Mouse (Mus musculus) brain, embryonic 14.5 days (tissue): ENCODE measurements around the gene As3mt. TPM values are rescaled to one million over a fixed set of nuclear protein-coding genes. Genes with fewer than 3 reads are reported as not detected.
"Not testable (repeated sequence)": the region's sequence is repeated elsewhere in the genome, so short reads cannot be mapped to it uniquely, and the experiment has no call there.

ENCODE experiments used
- DNase-seq: peaks from one replicate; pipeline ENCODE4 v3.0.0-alpha.2; 2011; ENCODE audit warnings: low read depth
- CTCF ChIP-seq: fragments of 200-500 bp; IDR thresholded peaks from 2 replicates; pipeline ENCODE4 v1.5.1; 2012; ENCODE audit warnings: inconsistent platforms, mild to moderate bottlenecking, moderate library complexity, borderline replicate concordance; ENCODE audit not compliant: insufficient read depth, insufficient read length; ENCODE audit errors: extremely low read depth
- POLR2A ChIP-seq: fragments of 200-500 bp; IDR thresholded peaks from 2 replicates; pipeline ENCODE4 v1.6.1; 2012; ENCODE audit warnings: mild to moderate bottlenecking, inconsistent platforms, borderline replicate concordance; ENCODE audit not compliant: poor library complexity, insufficient read depth, insufficient read length, severe bottlenecking; ENCODE audit errors: extremely low read depth
- polyA plus RNA-seq: library from polyadenylated mRNA; depleted of rRNA; stranded (reverse); fragments of >200 nt; gene quantifications from 2 replicates; pipeline ENCODE4 v1.2.3, GENCODE M21; 2012; rRNA removed

As3mt gene
- polyA plus RNA-seq, 1 experiment, result 16.9 TPM

- no peak for DNase-seq
- TF ChIP-seq CTCF (no peak), POLR2A (no peak)
Measured at GRCm38 (mm10) chr19:46763932-46764762, 56.9 kb downstream of the As3mt start.

- no peak for TF ChIP-seq CTCF
- no peak for TF ChIP-seq POLR2A
- peak; percentile 55 for DNase-seq
Measured at GRCm38 (mm10) chr19:46764763-46765117, 57.5 kb downstream of the As3mt start.

DNA sequence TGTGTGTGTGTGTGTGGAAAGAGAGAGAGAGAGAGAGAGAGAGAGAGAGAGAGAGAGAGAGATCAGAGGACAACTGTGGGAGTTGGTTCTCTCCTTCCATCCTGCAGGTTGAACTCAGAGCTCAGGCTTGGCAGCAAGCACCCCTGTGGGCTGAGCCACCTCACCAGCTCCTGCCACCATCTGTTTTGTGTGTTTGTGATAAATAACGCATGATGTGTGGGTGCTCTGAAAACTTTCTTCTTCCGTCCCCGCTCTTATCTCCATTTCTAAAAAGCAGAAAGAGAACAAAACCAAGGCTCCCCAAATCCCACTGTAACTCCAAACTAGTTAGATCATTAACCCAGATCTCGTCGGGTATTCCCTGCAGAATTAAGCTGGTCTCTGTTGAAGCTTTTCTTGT lies 58.9 kb downstream of the As3mt start:
- DNase-seq, result no peak
- TF ChIP-seq CTCF (no peak), POLR2A (no peak)

- TF ChIP-seq POLR2A, result no peak
- no peak for TF ChIP-seq CTCF
- DNase-seq, result no peak
Measured at GRCm38 (mm10) chr19:46769759-46770158, 62.5 kb downstream of the As3mt start.

DNA sequence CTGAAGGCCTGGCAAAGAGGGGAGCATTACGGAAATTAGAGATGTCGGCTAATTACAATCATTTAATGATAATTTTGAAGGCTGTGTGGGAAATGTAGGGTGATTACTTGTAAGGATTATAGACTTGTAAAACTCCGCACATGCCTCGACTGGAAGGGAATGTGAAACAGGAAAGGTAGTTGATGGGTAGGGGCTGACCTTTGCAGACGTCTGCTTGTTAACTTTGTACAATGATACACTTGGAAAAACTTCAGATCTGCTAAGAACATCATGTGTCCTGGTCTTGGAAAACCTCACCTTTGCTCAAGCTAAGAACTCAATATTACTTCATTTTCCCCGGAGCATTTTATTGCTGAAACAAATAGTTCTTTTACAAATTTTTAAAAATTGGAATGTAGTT lies 64.5 kb downstream of the As3mt start:
- no peak for DNase-seq
- TF ChIP-seq POLR2A (no peak), CTCF (no peak)

- TF ChIP-seq CTCF (no peak), POLR2A (no peak)
- DNase-seq, result no peak
Measured at GRCm38 (mm10) chr19:46776391-46776790, 69.1 kb downstream of the As3mt start.

GRCm38 (mm10) chr19:46776850-46777249 lies 69.6 kb downstream of the As3mt start:
- no peak for TF ChIP-seq CTCF
- no peak for TF ChIP-seq POLR2A
- DNase-seq, result no peak

- DNase-seq, result no peak
- no peak for TF ChIP-seq CTCF
Measured at GRCm38 (mm10) chr19:46777928-46778680, 70.8 kb downstream of the As3mt start.

GRCm38 (mm10) chr19:46779130-46779529 lies 71.9 kb downstream of the As3mt start:
- not testable (repeated sequence) for DNase-seq

- no peak for DNase-seq
- no peak for TF ChIP-seq CTCF
- TF ChIP-seq POLR2A, result no peak
Measured at GRCm38 (mm10) chr19:46784038-46784437, 76.8 kb downstream of the As3mt start.

- no peak for DNase-seq
- TF ChIP-seq CTCF (no peak), POLR2A (no peak)
Measured at GRCm38 (mm10) chr19:46784502-46784901, 77.2 kb downstream of the As3mt start.

- TF ChIP-seq CTCF (no peak), POLR2A (no peak)
- no peak for DNase-seq
Measured at GRCm38 (mm10) chr19:46785633-46786032, 78.4 kb downstream of the As3mt start.

DNA sequence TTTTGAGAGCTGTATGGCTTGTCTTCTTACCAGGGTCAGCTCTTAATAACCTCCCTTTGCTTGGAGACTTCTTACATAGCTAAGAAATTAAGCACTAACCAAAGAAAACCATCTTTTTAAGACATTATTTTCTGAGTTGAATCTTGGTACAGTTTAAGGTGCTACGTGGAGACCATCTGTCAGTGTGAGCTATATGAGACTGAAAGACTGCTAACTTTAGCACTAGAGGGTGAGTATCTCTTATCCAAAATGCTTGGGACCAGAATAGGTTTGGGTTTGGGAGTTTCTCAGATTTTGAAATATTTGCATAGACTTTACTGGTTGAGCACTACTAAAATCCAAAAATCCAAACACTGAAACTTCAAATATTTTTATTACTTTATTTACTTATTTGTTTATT lies 82.5 kb downstream of the As3mt start:
- no peak for DNase-seq
- no peak for TF ChIP-seq POLR2A
- no peak for TF ChIP-seq CTCF

Other genes with a start within 250 kb of the As3mt start
- 35.3 and 63.0 TPM in 2 replicates for gene Trim8, start 205.8 kb upstream of the As3mt start, polyA plus RNA-seq
- gene Arl3, start 134.3 kb upstream of the As3mt start, polyA plus RNA-seq, result 169 and 180 TPM in 2 replicates
- 11.8 and 12.6 TPM in 2 replicates for gene Sfxn2, start 134.1 kb upstream of the As3mt start, polyA plus RNA-seq
- gene Wbp1l, start 108.4 kb upstream of the As3mt start, polyA plus RNA-seq, result 33.7 and 44.8 TPM in 2 replicates
- gene Cyp17a1, start 34.3 kb upstream of the As3mt start, polyA plus RNA-seq, result not detected in 2 replicates
- gene Borcs7, start 17.6 kb upstream of the As3mt start, polyA plus RNA-seq, result 10.2 and 12.3 TPM in 2 replicates
- 11.3 and 15.5 TPM in 2 replicates for gene Cnnm2, start 54.1 kb downstream of the As3mt start, polyA plus RNA-seq